Mouse (Mus musculus): ENCODE data around the gene Pepd. TPM values are rescaled to one million over a fixed set of nuclear protein-coding genes. Genes with fewer than 3 reads are reported as not detected.
A peak's percentile ranks its signal among the peaks of the same experiment; 100 is the strongest.

The Pepd gene
- total RNA-seq, 2 experiments from 2014 or later: 24.1 to 25.9 TPM

DNA sequence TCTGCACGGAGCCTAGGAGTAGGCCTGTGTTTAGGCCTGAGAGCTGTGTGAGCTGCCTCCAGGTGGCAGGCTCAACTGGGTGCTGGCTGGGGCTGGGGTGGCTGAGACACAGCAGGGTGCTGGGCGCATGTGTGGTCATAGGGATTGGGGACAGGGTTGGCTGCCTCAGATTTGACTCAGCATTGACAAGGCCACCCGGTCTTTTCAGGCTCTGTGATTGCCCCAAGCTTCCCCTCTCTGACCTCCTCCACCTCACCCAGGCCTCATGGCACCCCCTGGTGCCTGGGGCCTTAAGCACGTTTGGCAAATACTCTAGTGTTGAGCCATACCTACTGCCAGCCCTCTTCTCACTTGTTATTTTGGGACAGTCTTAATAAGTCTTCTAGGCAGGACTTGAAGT lies 111.1 kb downstream of the Pepd start:
- intact Hi-C loops (cut with DNase I): no loop called here
- DNase-seq: no peak

DNA sequence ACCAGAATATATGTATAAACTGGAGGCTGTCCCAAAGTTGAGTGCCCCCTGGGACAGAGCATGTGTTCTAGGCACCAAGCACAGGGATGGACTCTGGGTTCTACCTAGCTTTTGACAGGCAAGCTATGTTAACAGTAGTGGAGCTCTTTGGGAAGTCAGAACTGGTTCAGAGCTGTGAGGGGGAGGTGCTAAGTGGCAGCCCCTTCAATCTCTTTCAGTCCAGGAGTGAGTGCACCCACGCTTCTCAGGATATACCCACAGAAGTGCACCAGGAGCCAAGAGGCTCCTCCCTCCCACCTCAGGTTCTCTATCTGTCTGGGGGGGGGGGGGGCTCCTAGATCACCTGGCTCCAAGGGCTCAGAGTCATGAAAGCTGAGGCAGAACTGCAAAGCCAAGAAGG lies 112.2 kb downstream of the Pepd start:
- no peak for DNase-seq
- intact Hi-C loops (cut with DNase I): no loop called here

DNA sequence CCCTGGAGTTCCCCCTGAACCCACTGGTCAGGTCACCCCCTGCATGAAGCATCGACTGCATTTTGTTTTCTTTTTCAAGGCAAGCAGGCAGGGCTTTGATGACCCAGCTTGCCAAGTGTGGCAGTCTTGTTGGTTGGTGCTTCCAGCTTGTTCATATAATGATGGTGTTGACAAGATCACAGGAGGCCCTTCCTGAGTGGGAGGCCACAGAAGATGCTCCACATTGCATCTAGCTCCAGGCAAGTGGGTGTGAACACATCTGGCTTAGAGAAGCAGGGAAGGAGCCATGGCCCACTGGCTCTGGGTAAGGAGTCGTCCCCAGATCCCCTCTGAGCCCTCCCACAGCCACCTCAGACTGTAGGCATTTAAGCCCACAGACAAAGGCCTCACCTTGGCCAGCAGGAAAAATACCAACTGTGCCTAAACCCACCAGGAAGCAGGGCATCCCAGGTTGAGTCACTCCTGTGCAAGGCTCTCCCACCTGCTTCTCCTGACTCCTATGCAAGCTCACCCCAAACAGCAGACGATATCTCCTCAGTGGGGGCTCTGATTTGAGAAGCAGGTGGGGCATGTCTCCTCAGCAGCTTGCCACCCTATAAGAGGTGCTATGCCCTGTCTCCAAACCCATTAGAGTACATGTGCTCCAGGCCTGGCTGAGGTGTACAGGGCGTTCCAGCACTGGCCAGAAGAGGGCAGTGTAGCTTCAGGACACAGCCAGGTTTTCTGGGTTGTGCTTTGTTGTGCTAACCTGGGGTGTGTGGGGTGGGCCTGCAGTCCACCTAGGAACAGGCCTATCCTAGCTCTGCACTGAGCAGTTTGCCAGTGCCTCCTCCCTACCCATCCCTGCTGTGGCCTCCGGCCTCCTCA lies 113.5 kb downstream of the Pepd start:
- peak; percentile 85 to 90 for DNase-seq
- intact Hi-C loops (cut with DNase I): loop anchor here (1.0 to 2.0 kb wide), 4 partner anchors 55 to 239 kb away; partner anchors contain the start of gene Cebpa

DNA sequence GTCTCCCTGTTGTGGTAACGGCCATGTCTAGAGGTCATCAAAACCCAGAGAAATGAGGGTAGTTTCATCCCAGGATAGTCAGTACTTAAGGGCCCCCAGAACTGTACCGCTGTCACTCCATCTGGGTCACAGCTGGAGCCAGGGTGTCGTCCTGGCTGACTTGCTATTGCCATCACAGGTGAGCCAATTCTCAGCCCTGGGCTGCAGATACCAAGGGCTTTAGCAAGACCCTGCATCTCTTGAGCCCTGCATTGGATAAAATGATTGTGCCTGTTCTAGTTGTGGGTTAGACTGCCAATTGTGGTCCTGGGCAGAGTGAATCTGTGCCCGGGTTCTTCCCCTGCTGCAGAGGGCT lies 114.1 kb downstream of the Pepd start:
- intact Hi-C loops (cut with DNase I): loop anchor here (1.0 to 2.0 kb wide), 4 partner anchors 55 to 238 kb away; partner anchors contain the start of gene Cebpa

DNA sequence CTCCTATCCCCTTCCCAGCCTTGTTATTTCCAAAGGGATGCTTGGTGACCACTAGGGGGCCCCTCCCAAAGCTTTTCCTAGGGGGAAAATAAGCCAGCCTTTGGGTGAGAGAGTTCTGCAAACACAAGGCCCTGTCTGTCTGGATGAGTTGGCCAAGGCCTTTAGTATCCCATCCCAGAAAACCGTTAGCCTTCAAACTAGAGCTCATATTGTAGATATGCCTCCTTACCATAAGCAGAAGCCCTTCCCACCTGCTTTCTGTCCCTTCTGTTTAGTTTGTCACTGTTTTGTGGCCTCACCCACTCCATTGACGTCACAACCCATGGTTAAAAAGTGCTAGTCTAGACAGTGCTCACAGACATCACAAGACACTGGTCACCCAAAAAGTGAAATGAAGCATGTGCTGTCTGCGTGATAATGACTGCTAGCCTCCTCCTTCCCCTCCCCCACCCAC lies 114.7 kb downstream of the Pepd start:
- peak; percentile 59 to 67 for DNase-seq
- intact Hi-C loops (cut with DNase I): loop anchor here (1.0 to 2.0 kb wide), 4 partner anchors 54 to 237 kb away; partner anchors contain the start of gene Cebpa

More for the DNA sequence above, 114.1 kb downstream of the Pepd start:
- DNase-seq: no peak

DNA sequence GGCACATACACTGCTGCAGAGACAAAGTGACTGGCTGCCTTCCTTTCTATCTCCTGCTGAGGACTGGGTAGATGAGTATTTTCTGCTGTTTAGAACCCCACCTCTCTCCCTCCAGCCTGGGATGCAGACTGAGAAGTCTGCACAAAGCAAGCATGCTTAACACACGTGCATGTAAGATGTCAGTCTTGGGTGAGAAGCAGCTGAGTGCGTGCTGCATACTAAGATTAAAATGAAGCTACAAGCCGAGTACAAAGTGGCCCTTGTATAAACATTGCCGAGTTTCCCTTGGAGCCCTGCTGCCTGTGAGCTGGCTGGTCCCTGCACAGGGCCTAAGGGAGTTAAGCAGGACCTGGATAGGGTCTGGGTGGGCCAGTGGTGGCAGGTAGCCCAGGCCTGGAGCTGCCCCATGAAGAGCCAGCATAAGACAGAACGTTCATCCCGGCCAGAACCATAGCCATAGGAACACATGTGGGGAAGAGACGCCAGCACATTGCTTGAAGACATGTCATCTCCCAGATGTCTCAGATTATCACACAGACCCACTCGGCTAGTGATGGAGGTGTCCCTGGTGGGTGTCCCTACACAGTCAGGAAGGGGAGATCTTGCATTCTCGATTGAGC lies 115.7 kb downstream of the Pepd start:
- DNase-seq: no peak
- intact Hi-C loops (cut with DNase I): loop anchor here (2.0 kb wide), 1 partner anchor 53 kb away; no protein-coding TSS in a partner anchor

DNA sequence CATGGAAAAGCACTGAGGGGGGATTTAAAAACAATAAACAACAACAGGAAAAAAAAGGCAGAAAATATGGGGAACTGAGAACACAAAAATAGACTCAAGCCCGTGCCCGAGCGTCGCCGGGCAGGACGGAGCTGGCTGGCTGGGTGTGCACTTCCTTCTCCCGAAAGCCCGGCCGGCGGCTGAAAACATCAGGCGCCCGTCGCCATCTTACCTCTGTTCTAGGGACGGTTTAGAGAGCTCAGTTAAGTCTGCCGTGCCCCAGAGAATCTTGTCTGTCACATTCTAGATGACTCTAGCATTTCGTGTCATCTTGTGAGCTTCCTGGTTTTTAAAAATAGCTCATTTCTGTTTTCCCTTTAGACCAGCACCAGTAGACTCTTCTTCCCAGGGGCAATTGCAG lies 116.4 kb downstream of the Pepd start:
- intact Hi-C loops (cut with DNase I): no loop called here
- DNase-seq: no peak

DNA sequence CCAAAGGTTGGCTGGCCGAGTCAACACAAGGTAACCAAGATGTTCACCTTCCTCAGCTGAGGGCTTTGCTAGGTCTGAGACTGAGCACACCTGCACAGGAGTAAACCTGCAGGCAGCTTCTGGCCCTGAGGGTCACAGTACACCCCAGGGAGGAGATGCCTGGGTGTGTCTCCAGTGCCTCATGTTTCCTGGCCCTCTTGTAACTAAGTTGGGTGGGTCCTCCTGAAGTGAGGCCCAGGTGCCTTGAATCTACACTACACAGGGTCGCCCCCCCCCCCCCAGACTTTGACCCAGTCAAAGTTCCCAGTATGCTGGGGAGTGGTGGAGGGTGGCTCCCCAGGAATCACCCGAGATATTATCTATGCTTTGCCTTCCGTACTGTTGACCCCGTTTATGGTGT lies 117.0 kb downstream of the Pepd start:
- intact Hi-C loops (cut with DNase I): no loop called here
- no peak for DNase-seq

DNA sequence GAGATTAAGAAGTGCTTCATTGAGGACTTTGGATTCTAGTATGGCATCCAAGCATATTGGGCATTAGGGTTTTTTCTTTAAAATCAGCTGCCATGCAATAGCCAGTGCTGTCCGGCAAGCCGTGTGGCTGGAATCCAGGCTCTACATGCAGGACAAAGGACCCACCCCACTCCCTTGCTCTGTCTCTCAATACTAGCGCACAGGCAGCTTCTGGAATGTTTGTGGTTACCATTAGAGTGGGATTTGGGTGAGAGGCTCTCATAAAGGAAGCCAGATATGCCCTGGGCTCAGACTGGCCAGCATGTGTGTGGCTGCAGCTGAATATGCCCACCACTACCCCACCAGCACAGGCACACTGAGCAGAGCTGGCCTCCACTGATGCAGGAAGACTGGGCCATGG lies 117.5 kb downstream of the Pepd start:
- DNase-seq: no peak
- intact Hi-C loops (cut with DNase I): no loop called here

DNA sequence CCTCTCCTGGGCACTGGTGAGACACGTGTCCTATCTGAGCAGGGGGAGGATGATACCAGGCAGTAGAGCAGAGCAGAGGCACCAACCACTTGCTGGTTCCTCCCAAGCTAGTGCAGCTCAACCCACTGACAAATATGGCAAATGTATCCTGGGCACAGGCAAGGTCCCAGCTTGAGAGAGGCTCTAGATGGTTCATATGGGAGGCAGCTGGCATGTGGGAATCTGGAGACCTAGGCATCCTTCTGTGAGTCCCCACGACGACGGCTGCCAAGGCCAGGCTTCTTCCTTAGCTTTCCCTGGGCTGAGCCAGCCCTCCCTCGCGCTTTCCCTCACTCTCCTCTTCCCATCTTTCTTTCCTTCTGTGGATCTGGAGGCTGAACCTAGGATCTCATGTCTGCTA lies 118.4 kb downstream of the Pepd start:
- intact Hi-C loops (cut with DNase I): no loop called here
- no peak for DNase-seq

DNA sequence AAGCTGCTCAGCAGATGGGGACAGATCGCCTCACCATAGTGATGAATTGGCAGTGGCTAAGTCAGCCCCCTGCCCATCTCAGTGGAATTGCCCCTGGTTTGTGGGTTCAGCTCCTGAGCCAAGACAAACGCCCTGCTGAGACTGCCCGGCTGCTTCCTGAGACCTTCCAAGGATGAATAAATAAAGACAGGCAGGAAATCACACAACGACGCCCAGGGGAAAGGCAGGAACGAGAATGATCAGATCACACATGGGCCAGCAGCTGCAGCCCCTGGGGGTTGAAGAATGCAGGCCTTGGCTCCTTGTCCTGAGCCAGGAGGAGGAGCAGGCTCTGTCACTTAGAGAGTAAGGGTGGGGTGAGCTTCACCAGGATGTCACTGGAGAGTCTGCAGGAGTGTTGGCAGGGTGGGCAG lies 123.0 kb downstream of the Pepd start:
- DNase-seq: no peak
- intact Hi-C loops (cut with DNase I): loop anchor here (2.0 kb wide), 1 partner anchor 18 kb away; no protein-coding TSS in a partner anchor

DNA sequence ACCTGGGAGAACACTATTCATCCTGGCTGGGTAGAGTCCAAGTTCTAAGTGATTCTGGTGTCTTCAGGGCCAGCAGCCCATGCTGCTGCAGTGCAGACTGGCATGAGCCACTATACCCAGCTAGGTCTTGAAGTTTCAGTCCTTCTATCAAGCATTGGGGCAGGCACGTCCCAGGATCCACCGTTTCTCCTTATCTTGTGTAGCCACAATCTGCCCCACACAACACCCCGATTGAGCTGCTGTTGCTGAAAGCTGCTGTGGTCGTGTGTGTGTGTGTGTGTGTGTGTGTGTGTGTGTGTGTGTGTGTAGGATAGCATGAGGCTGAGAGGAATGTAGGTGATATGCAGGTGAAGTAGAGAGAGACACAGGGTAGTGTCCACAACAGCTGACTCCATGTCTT lies 123.4 kb downstream of the Pepd start:
- intact Hi-C loops (cut with DNase I): loop anchor here (2.0 kb wide), 1 partner anchor 17 kb away; no protein-coding TSS in a partner anchor
- no peak for DNase-seq

DNA sequence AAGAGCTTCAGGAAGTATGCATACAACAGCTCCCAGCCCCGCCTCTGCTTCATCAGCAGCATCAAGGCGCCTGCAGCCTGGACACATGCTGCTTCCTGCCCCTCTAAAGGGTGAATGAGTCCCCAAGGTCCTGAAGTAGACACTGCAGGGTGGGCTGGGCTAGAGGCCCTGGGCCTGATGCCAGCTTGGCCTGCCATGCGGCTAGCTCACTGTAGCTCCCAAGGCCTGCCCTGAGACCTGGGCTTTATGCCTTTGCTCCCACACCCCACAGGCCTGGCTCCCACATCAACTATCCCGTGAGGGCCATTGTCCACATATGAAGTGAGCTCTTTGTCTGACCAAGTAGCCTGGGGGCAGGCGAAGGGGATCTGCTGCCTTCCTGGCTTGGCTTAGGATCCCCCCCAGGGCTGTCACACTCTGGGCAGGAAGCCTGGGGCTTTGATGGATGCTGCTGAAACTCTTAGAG lies 124.1 kb downstream of the Pepd start:
- intact Hi-C loops (cut with DNase I): no loop called here
- DNase-seq: no peak

DNA sequence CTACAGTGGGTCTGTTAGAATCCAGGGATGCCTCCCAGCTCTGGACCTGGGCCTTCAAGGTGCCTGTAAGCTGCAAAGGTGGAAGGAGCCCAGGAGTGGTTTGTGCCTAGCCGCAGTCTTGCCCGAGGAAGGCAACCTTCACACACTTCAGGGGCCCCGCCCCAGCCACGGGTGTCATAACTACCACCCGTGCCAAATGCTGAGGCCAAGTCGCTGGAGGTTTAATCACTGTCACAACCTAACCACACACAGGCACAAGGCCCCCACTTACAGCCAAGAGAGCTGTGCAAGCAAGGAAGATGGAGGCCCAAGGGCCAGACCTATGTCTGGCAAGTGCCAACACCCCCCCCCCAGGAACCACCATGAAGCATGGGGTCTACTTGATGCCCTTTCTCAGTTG lies 125.2 kb downstream of the Pepd start:
- no peak for DNase-seq
- intact Hi-C loops (cut with DNase I): no loop called here

DNA sequence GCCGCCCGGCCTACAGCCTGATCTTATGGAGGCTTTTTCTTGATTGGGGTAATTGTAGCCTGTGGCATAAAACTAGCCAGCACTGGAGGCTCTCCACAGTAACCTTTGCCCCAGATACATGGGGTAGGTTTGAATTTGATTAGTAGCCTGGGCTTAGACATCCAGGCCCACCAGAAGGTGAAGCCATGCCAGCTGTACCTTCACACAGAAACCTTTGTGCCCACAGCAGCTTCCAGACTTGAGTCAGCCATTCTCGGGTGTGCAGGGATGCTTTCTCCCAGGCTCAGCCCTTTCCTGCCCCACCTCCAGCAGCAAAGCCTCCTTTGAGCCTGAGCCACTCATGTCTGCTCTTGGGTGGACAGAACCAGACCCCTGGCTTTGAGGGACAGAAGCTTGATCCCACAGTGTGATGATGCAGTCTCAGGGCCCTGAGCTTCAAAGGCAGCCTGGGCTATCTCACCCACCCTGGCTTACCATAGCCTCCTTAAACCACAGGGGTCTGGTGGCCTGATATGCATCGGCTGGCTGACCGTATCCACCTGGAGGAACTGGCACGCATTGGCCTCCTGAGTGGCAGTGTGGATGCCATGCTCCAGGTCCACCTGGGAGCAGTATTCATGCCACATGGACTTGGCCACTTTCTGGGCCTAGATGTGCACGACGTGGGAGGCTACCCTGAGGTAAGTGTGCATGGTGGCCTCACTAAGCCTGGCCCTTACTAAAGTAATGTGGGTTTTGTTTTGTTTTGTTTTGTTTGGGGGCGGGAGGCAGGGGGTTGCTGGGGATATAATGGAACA lies 128.2 kb downstream of the Pepd start:
- DNase-seq: no peak
- intact Hi-C loops (cut with DNase I): no loop called here

DNA sequence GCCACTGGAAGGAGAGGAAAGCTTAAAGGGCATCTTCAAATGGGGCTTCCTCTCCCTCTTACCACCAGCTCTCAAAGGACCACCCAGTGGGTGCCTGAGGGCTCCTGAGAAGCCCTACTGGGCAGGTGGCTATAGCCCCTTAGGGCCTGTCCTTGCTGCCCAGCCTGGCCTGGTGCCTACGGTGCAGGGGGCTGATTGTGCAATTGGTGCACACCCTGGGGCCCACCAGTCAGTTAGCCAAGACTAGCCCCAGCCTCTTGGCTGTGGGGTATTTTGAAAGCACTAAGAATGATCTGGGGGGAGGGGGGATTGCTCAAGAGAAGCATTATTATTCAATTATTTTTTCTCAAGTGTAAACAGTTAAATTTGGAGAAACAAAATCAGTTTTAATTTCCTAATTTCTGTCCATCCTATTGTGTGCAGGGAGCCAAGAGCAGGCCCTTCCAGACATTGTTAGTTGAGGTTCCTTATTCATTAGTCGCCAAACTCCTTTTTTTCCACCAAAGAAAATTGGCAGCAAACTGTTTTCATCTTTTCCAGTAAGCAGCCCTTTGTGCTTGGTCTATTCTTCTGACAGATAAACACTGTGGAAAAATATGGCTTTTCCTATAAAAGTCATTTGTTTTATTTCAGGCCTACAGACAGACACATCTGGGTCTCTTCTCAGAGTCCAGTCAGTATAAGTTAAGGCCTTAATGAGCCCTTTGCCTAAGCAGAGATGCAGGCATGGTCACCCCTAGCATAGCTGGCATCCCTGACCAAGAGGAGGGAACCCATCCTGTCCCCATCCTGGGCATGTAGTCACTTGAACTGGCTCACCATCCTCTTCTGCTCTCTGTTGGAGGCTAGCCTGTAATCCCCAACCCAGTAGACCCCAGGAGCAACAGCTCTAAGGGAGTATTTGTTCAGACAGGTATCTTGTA lies 129.4 kb downstream of the Pepd start:
- peak in 1 of 2 experiments; percentile 43 for DNase-seq
- intact Hi-C loops (cut with DNase I): no loop called here

DNA sequence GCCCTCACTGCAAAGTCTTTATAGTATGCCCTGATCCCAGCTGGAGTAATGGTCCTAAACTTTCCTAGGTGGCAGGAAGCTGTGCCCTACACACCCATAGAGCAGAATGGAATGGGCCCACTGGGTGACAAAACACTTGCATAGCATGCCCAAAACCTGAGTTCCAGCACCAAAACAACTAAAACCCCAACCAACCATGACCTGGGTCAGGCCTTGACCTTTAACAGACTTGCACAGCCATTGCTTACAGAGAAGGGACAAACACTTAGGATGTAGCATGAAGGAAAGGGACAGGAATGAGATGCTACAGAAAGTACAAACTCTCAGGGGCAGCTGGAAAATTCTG lies 130.0 kb downstream of the Pepd start:
- intact Hi-C loops (cut with DNase I): no loop called here
- DNase-seq: no peak

DNA sequence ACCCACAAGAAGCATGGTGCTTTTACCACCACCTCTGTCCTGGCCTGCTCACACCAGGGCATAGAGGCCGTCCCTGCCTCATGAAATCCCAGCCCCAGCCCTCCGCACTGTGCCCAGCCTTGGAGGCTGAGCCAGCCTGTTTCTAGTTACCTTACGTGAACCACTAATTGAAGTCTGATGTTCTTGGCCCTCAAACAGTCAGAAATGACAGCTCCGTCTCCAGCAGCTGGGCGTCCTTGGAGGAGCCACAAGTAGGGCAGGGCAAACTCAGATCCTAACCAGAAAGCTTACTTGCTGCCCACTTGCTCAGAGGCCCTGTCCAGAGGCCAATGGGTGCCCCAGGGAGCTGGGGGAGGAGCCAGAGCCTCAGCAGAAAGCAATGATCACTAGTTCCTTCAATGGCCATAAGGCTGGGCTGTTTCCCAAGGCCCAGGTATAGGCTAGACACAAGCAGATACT lies 130.6 kb downstream of the Pepd start:
- intact Hi-C loops (cut with DNase I): no loop called here
- DNase-seq: no peak

DNA sequence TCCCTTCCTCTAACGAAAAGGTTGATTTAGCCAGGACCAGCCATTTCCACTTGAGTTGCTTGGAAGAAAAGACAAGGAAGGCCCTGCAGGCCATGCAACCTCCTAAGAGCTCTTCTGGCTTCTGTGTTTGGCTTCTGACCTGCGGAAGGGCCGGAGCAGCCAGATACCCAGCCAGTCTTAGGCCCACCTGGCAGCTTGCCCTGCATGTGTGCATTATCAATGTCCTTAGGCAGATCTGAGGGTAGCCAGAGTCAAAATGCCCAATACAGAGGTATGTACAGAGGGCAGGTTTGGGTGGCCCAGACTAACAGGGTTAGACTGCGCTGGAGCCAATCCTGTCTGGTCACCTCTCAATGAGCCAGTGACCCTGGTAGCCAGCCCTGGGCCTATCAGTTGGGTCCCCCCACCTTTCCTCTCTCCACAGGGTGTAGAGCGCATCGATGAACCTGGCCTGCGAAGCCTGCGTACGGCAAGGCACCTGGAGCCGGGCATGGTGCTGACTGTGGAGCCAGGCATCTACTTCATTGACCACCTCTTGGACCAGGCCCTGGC lies 131.2 kb downstream of the Pepd start:
- intact Hi-C loops (cut with DNase I): no loop called here
- DNase-seq: no peak

All from heart, postnatal 36 days (tissue).